Mouse (Mus musculus) forebrain, embryonic 12.5 days (tissue): ENCODE measurements at regions not wholly inside any gene's neighbourhood (a gene's known extent, or its start where the extent isn't known, plus 50 kb on each side); places are given as distances from the start of the nearest gene placed in this dataset.
A peak's percentile ranks its signal among the peaks of the same experiment; 100 is the strongest.
"Not testable (repeated sequence)": the region's sequence is repeated elsewhere in the genome, so short reads cannot be mapped to it uniquely, and the experiment has no call there.

ENCODE experiments used
- ATAC-seq: fragments of 200-750 bp; cut with Nextera tagmentation; 2 replicates; pipeline ENCODE4 v1.8.0; 2017; ENCODE audit warnings: moderate TSS enrichment; ENCODE audit not compliant: low FRiP score
- H3K27ac ChIP-seq: fragments of 300-500 bp; sonication (generic); 2 replicates; pipeline ENCODE4 v1.5.1; 2016; ENCODE audit warnings: mild to moderate bottlenecking
- H3K27me3 ChIP-seq: fragments of 300-500 bp; sonication (generic); 2 replicates; pipeline ENCODE4 v1.6.1; 2016; ENCODE audit warnings: mild to moderate bottlenecking
- H3K36me3 ChIP-seq: fragments of 300-500 bp; sonication (generic); replicated peaks from 2 replicates; pipeline ENCODE4 v1.6.1; 2016; ENCODE audit warnings: mild to moderate bottlenecking
- H3K4me1 ChIP-seq: fragments of 300-500 bp; sonication (generic); 2 replicates; pipeline ENCODE4 v1.6.1; 2016
- H3K4me2 ChIP-seq: fragments of 300-500 bp; sonication (generic); 2 replicates; pipeline ENCODE4 v1.6.1; 2016; ENCODE audit warnings: mild to moderate bottlenecking, moderate library complexity
- H3K4me3 ChIP-seq: fragments of 300-500 bp; sonication (generic); replicated peaks from 2 replicates; pipeline ENCODE4 v1.5.1; 2016; ENCODE audit warnings: mild to moderate bottlenecking
- H3K9ac ChIP-seq: fragments of 300-500 bp; sonication (generic); 2 replicates; pipeline ENCODE4 v1.6.1; 2016; ENCODE audit warnings: mild to moderate bottlenecking
- H3K9me3 ChIP-seq: fragments of 300-500 bp; sonication (generic); 2 replicates; pipeline ENCODE4 v1.6.1; 2016
- WGBS: fragments of 180-500 bp; shearing (Covaris S2); methylation state at CpG from one replicate; pipeline ENCODE4 v1.1.7; 2016; 5-methylcytosine and 5-hydroxymethylcytosine counted together

- not testable (repeated sequence) for H3K4me1 ChIP-seq, H3K9me3 ChIP-seq, H3K27me3 ChIP-seq, H3K4me2 ChIP-seq, H3K9ac ChIP-seq, ATAC-seq, H3K27ac ChIP-seq, H3K4me3 ChIP-seq, H3K36me3 ChIP-seq
- WGBS, result 39% methylated on average over 2 of the region's 2 CpGs
Observed at GRCm38 (mm10) chr12:23325756-23326155, 454.3 kb downstream of the Gm10330 start.

GRCm38 (mm10) chr12:23315186-23315585 is 464.9 kb downstream of the Gm10330 start:
- not testable (repeated sequence) for H3K27ac ChIP-seq
- peak; percentile 33; the same call in 1 of the 2 replicates for ATAC-seq

More at GRCm38 (mm10) chr12:23315186-23315585, 464.9 kb downstream of the Gm10330 start:
- not testable (repeated sequence) for H3K9me3 ChIP-seq, H3K9ac ChIP-seq, H3K36me3 ChIP-seq, H3K4me1 ChIP-seq, H3K27me3 ChIP-seq
- peak overlapping the region; percentile 43 for H3K4me2 ChIP-seq
- 3% methylated on average over 24 of the region's 38 CpGs for WGBS
- peak overlapping the region; percentile 39 for H3K4me3 ChIP-seq
